Mouse (Mus musculus) intestine, embryonic 15.5 days (tissue): ENCODE measurements around the gene Tlr7. TPM values are rescaled to one million over a fixed set of nuclear protein-coding genes. Genes with fewer than 3 reads are reported as not detected.

Experiments
- ATAC-seq: fragments of 200-750 bp; cut with Nextera tagmentation; 2 replicates; pipeline ENCODE4 v1.8.0; 2017; ENCODE audit warnings: moderate TSS enrichment, moderate library complexity
- H3K27ac ChIP-seq: fragments of 300-500 bp; sonication (generic); 2 replicates; pipeline ENCODE4 v1.5.1; 2015; ENCODE audit warnings: mild to moderate bottlenecking, inconsistent platforms
- H3K27me3 ChIP-seq: fragments of 300-500 bp; sonication (generic); replicated peaks from 2 replicates; pipeline ENCODE4 v1.6.1; 2015; ENCODE audit warnings: inconsistent platforms
- H3K36me3 ChIP-seq: fragments of 300-500 bp; sonication (generic); 2 replicates; pipeline ENCODE4 v1.6.1; 2015; ENCODE audit warnings: inconsistent platforms
- H3K4me1 ChIP-seq: fragments of 300-500 bp; sonication (generic); replicated peaks from 2 replicates; pipeline ENCODE4 v1.6.1; 2015; ENCODE audit warnings: inconsistent platforms
- H3K4me2 ChIP-seq: fragments of 300-500 bp; sonication (generic); replicated peaks from 2 replicates; pipeline ENCODE4 v1.6.1; 2015; ENCODE audit warnings: mild to moderate bottlenecking, inconsistent platforms
- H3K4me3 ChIP-seq: fragments of 300-500 bp; sonication (generic); replicated peaks from 2 replicates; pipeline ENCODE4 v1.5.1; 2015; ENCODE audit warnings: inconsistent platforms
- H3K9ac ChIP-seq: fragments of 300-500 bp; sonication (generic); 2 replicates; pipeline ENCODE4 v1.6.1; 2015; ENCODE audit warnings: inconsistent platforms
- H3K9me3 ChIP-seq: fragments of 300-500 bp; sonication (generic); 2 replicates; pipeline ENCODE4 v1.6.1; 2016; ENCODE audit warnings: inconsistent platforms
- WGBS: fragments of 180-500 bp; shearing (Covaris S2); methylation state at CpG from one replicate; pipeline ENCODE4 v1.1.7; 2015; 5-methylcytosine and 5-hydroxymethylcytosine counted together
- polyA plus RNA-seq: library from polyadenylated mRNA; unstranded; fragments of >200 nt; fragmentation: Nextera tagmentation; extraction: Ambion mirVana; gene quantifications from 2 replicates; pipeline ENCODE4 v1.2.1, GENCODE M21; 2015

Tlr7 gene
- polyA plus RNA-seq, 1 experiment from 2014 or later, result 0.55 TPM

DNA sequence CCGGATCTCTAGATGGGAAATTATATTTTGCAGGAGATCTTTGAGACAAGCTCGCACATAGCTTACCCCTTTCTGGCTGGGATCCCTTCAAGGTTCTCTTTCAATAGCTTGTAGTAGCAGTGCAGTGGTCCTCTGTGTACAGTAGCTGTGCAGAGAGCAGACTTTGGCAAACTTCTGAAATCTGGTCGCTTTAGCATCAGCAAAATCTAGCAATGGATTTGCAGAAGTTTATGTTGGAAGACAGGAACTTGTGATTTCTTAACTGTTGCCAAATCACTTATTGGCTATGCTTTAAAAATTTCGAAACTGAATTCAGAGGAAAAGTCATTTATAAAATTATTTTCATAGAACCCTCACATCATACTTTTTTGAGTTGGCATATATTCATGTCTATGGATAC is 66.3 kb downstream of the Tlr7 start, which contains the start of gene Tlr8:
Gene Tlr8, minus strand, starts transcription at position 244 of the 400 bp plus-strand sequence.
- Histone ChIP-seq H3K9ac (no peak within 1 kb of the TSS), H3K4me2 (no peak within 1 kb of the TSS), H3K4me1 (no peaks in the 10 kb centered on the region), H3K9me3 (no peaks in the 10 kb centered on the region), H3K4me3 (no peak within 1 kb of the TSS), H3K27me3 (no peaks in the 10 kb centered on the region), H3K27ac (no peak within 1 kb of the TSS), H3K36me3 (no peaks in the 10 kb centered on the region)
- whole genome bisulfite sequencing, result 65% methylated on average over 4 of the region's 4 CpGs
- ATAC-seq, result no peak

DNA sequence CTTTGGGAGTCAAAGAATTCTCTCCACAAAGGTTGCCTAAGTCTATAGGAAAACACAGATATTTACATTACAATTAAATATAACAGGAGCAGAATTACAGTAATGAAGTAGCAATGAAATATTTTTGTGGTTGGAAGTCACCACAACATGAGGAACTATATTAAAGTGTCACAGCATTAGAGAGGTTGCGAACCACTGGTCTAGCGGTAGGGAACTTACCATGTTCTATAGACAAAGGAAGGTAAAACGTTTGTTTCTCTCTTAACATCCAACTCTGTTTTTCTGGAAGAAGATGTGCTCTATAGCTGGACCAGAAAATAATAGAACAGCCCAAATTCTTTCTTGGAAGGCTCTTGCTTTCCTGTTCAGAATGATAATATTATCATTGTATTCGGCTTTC is 66.8 kb downstream of the Tlr7 start:
- Histone ChIP-seq H3K4me2 (no peak overlapping the region), H3K36me3 (no peaks in the 10 kb centered on the region), H3K27ac (no peak overlapping the region), H3K4me3 (no peak overlapping the region), H3K4me1 (no peaks in the 10 kb centered on the region), H3K9me3 (no peaks in the 10 kb centered on the region), H3K9ac (no peak overlapping the region), H3K27me3 (no peaks in the 10 kb centered on the region)
- no peak for ATAC-seq
- WGBS, result 77% methylated on average over 4 of the region's 4 CpGs

Other genes starting within 250 kb of the Tlr7 start
- 3,039 and 3,818 TPM in 2 replicates for gene Tmsb4x, start 121.2 kb downstream of the Tlr7 start, polyA plus RNA-seq
- 0.60 and 0.61 TPM in 2 replicates for gene Tlr8, start 66.2 kb downstream of the Tlr7 start, polyA plus RNA-seq
- 32.4 and 35.6 TPM in 2 replicates for gene Prps2, start 52.2 kb upstream of the Tlr7 start, polyA plus RNA-seq